Mouse (Mus musculus): ENCODE measurements around the gene Vsig8. TPM values are rescaled to one million over a fixed set of nuclear protein-coding genes. Genes with fewer than 3 reads are reported as not detected.

Gene Vsig8
- not detected for polyA plus RNA-seq (2017; shearing (Covaris generic))

DNA sequence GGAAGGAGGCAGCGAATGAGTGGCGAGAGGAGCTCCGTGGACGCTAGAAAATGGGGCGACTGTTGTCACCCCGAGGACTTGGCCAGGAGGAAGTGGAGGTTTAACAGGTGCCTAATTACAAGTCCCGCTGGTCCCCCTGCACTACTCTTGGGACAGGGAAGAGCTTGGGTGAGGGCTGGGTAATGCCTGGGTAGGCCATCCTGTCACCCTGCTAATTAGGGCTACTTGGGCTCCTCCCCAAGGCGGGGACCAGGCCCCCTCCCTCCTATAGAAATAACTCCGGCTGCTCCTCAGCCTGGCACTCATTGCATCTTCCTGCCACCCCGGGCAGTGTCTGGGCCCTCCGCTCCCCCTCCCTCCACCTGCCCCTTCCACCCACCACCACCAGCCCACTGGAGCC is at the start of gene Vsig8:
Vsig8 (plus strand) TSS at position 301 of the 400 bp plus-strand sequence.

DNA sequence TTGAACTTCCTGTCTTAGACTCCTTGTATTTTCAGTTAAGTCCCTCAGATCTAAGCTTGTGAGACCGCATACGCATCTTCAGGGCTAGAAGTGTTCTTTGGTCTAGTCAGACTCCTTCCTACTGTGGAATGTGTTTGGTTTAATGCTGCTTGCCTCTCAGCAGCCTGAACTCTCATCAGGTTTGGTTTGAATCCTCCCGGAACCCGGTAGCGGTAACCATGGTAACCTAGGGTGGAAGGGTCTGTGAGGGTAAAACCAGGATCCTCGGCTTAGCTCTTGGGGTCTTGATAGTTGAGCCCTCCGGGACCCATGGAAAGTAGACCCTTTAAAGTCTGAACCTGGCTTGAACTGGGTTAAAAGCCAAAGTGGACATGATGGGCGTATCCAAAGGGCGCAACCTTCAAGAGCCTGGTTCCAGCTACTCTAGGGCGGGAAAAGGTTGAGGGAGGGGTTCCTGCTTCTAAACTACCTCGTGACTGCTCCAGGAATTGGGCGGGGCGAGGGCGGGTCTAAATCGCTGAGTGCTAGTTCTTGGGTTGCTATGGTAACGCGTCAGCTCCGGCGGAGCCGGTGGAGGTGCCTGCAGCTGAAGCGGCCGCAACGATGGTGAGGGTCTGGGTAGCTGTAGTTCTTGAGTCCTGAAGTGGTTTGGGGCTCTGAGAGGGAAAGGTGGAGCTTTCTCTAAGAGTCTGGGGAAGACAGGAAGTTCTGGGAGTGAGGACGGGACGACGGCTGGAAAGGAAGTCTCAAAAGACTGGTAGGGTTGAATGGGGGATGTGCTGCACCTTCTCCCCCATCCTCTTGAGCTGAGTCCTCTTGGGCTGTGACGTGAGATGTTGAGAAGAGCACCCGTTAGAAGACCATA is 34.9 kb upstream of the Vsig8 start, which contains the start of gene Cfap45:
Cfap45 (plus strand) TSS at position 226 of the 865 bp plus-strand sequence.

DNA sequence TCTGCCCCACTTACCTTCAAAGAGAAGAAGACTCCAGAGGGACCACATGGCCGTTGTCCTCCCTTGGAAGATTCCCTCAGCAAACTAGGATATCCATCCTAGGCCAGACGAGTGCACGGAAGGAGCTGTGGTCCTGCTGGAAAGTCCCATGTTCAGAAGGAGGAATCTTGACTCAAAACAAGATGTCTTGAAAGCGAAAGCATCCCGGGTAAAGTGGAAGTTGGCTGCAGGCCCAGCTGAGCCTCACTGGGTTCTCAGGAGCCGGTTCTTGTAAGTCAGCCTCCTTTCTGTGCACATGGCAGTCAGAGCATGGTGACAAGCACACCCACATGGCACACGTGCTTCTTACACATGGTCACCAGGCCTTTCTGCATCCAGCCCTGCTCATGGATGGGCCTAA is 34.6 kb downstream of the Vsig8 start, which contains the start of gene Slamf8:
Slamf8 (minus strand) TSS at position 184 of the 400 bp plus-strand sequence.

DNA sequence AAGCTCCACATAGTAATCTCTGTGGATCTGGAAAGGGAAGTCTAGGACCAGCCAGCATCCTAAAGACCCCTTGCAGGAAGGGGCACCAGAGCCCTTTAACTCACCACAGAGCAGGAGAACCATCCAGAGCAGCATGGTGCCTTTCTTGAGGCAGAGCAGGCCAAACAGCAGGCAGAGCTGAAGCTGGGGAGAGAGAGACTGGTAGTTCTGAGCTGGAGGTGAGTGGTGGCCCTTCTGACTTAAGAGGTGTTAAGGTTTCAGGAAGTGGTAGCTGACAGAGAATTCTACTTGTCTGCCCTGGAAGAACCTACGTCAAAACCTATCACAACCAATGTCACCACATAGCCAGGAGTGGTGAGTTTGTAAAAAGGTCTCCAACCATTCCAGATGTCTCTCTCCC is 46.6 kb downstream of the Vsig8 start, which contains the start of gene Fcrl6:
Fcrl6 (minus strand) TSS at position 226 of the 400 bp plus-strand sequence.

Other genes starting within 250 kb of the Vsig8 start
- gene Kcnj9, start 226.6 kb upstream of the Vsig8 start, polyA plus RNA-seq (2017; shearing (Covaris generic)) = not detected
- not detected for gene Kcnj10, start 214.7 kb upstream of the Vsig8 start, polyA plus RNA-seq (2017; shearing (Covaris generic))
- 9.4 TPM for gene Pigm, start 179.4 kb upstream of the Vsig8 start, polyA plus RNA-seq (2017; shearing (Covaris generic))
- not detected for gene Slamf9, start 80.6 kb upstream of the Vsig8 start, polyA plus RNA-seq (2017; shearing (Covaris generic))
- 2.0 TPM for gene Igsf9, start 74.2 kb upstream of the Vsig8 start, polyA plus RNA-seq (2017; shearing (Covaris generic))
- gene Tagln2, start 55.9 kb upstream of the Vsig8 start, polyA plus RNA-seq (2017; shearing (Covaris generic)) = 262 TPM
- gene Cfap45, start 35.1 kb upstream of the Vsig8 start, polyA plus RNA-seq (2017; shearing (Covaris generic)) = 0.07 TPM
- 0.18 TPM for gene Slamf8, start 34.6 kb downstream of the Vsig8 start, polyA plus RNA-seq (2017; shearing (Covaris generic))
- not detected for gene Fcrl6, start 46.6 kb downstream of the Vsig8 start, polyA plus RNA-seq (2017; shearing (Covaris generic))
- gene Dusp23, start 77.0 kb downstream of the Vsig8 start, polyA plus RNA-seq (2017; shearing (Covaris generic)) = 4.9 TPM
- not detected for gene Crp, start 142.1 kb downstream of the Vsig8 start, polyA plus RNA-seq (2017; shearing (Covaris generic))

Measured in CD4-positive, CD25-positive, alpha-beta regulatory T cell (primary cell).